Mouse (Mus musculus): Measurements from ENCODE around the gene Pex14. TPM values are rescaled to one million over a fixed set of nuclear protein-coding genes. Genes with fewer than 3 reads are reported as not detected.

Pex14 gene
- polyA plus RNA-seq, 1 experiment from 2014 or later, result 42.9 TPM

GRCm38 (mm10) chr4:148969610-148970009 is 130.1 kb downstream of the Pex14 start:
- Histone ChIP-seq H3K4me1 (replicated peaks; ENCODE audit: control insufficient read depth, insufficient read depth) (0 out of 2 replicates have a peak, but pooled peaks cover 3% of the 10 kb centered on the region), H3K27me3 (ENCODE audit: control insufficient read depth, insufficient read depth, low read length) (no peaks in the 10 kb centered on the region), H3K36me3 (ENCODE audit: control insufficient read depth, insufficient read depth, low read length) (0 out of 2 replicates have a peak, but pooled peaks cover 3% of the 10 kb centered on the region), H3K4me2 (replicated peaks; ENCODE audit: low read depth) (no peak overlapping the region), H3K27ac (replicated peaks) (no peak overlapping the region; the same call in 1 of the 2 replicates), H3K9ac (ENCODE audit: low read length) (no peak overlapping the region), H3K4me3 (ENCODE audit: low read depth, low read length) (no peak overlapping the region), H3K9me3 (ENCODE audit: control insufficient read depth, low read length) (no peaks in the 10 kb centered on the region)
- 46% methylated on average over 5 of the region's 5 CpGs for WGBS
- no peak for TF ChIP-seq EP300 (optimal IDR thresholded peaks at IDR 0.05)
- no peak for TF ChIP-seq CTCF (IDR thresholded peaks at IDR 0.05; ENCODE audit: low read depth)
- no peak for DNase-seq (ENCODE audit: low spot score)
- no peak for ATAC-seq (ENCODE audit: low FRiP score, low TSS enrichment)

GRCm38 (mm10) chr4:148968859-148969258 is 130.8 kb downstream of the Pex14 start:
- H3K27ac ChIP-seq (replicated peaks), result no peak overlapping the region
- H3K27me3 ChIP-seq (ENCODE audit: control insufficient read depth, insufficient read depth, low read length), result no peaks in the 10 kb centered on the region
- H3K9ac ChIP-seq (ENCODE audit: low read length), result no peak overlapping the region
- WGBS, result 56% methylated on average over 5 of the region's 5 CpGs
- no peak overlapping the region for H3K4me2 ChIP-seq (replicated peaks; ENCODE audit: low read depth)
- H3K4me3 ChIP-seq (ENCODE audit: low read depth, low read length), result no peak overlapping the region
- no peak for ATAC-seq (ENCODE audit: low FRiP score, low TSS enrichment)
- 0 out of 2 replicates have a peak, but pooled peaks cover 3% of the 10 kb centered on the region for H3K36me3 ChIP-seq (ENCODE audit: control insufficient read depth, insufficient read depth, low read length)
- no peak for DNase-seq (ENCODE audit: low spot score)
- no peaks in the 10 kb centered on the region for H3K9me3 ChIP-seq (ENCODE audit: control insufficient read depth, low read length)
- 0 out of 2 replicates have a peak, but pooled peaks cover 3% of the 10 kb centered on the region for H3K4me1 ChIP-seq (replicated peaks; ENCODE audit: control insufficient read depth, insufficient read depth)
- TF ChIP-seq EP300 (optimal IDR thresholded peaks at IDR 0.05) (no peak), CTCF (IDR thresholded peaks at IDR 0.05; ENCODE audit: low read depth) (no peak)

- no peak for ATAC-seq (ENCODE audit: low FRiP score, low TSS enrichment)
- Histone ChIP-seq H3K27ac (replicated peaks) (no peak overlapping the region), H3K4me3 (ENCODE audit: low read depth, low read length) (no peak overlapping the region), H3K9ac (ENCODE audit: low read length) (no peak overlapping the region), H3K4me2 (replicated peaks; ENCODE audit: low read depth) (no peak overlapping the region), H3K36me3 (ENCODE audit: control insufficient read depth, insufficient read depth, low read length) (peaks cover 12% of the 10 kb centered on the region; the same call in 1 of the 2 replicates), H3K4me1 (replicated peaks; ENCODE audit: control insufficient read depth, insufficient read depth) (0 out of 2 replicates have a peak, but pooled peaks cover 3% of the 10 kb centered on the region), H3K9me3 (ENCODE audit: control insufficient read depth, low read length) (no peaks in the 10 kb centered on the region), H3K27me3 (ENCODE audit: control insufficient read depth, insufficient read depth, low read length) (no peaks in the 10 kb centered on the region)
- WGBS, result 59% methylated on average over 5 of the region's 5 CpGs
- TF ChIP-seq CTCF (IDR thresholded peaks at IDR 0.05; ENCODE audit: low read depth), result no peak
- DNase-seq (ENCODE audit: low spot score), result no peak
Observed at GRCm38 (mm10) chr4:148966132-148966531, 133.5 kb downstream of the Pex14 start.

GRCm38 (mm10) chr4:148964541-148965310 is 134.9 kb downstream of the Pex14 start:
- DNase-seq (ENCODE audit: low spot score), result no peak
- no peaks in the 10 kb centered on the region for H3K27me3 ChIP-seq (ENCODE audit: control insufficient read depth, insufficient read depth, low read length)
- no peak for ATAC-seq (ENCODE audit: low FRiP score, low TSS enrichment)
- H3K27ac ChIP-seq (replicated peaks), result no peak overlapping the region
- no peaks in the 10 kb centered on the region for H3K4me1 ChIP-seq (replicated peaks; ENCODE audit: control insufficient read depth, insufficient read depth)
- no peaks in the 10 kb centered on the region for H3K9me3 ChIP-seq (ENCODE audit: control insufficient read depth, low read length)
- H3K36me3 ChIP-seq (ENCODE audit: control insufficient read depth, insufficient read depth, low read length), result peaks cover 15% of the 10 kb centered on the region; the same call in 1 of the 2 replicates
- TF ChIP-seq CTCF (IDR thresholded peaks at IDR 0.05; ENCODE audit: low read depth) (no peak), EP300 (optimal IDR thresholded peaks at IDR 0.05) (no peak)
- no peak overlapping the region for H3K9ac ChIP-seq (ENCODE audit: low read length)
- no peak overlapping the region for H3K4me3 ChIP-seq (ENCODE audit: low read depth, low read length)
- no peak overlapping the region for H3K4me2 ChIP-seq (replicated peaks; ENCODE audit: low read depth)
- WGBS, result 87% methylated on average over 10 of the region's 10 CpGs

GRCm38 (mm10) chr4:148962096-148962495 is 137.6 kb downstream of the Pex14 start:
- no peak overlapping the region for H3K9ac ChIP-seq (ENCODE audit: low read length)
- TF ChIP-seq EP300 (optimal IDR thresholded peaks at IDR 0.05), result no peak
- 86% methylated on average over 1 of the region's 1 CpGs for WGBS
- no peak for ATAC-seq (ENCODE audit: low FRiP score, low TSS enrichment)
- H3K4me3 ChIP-seq (ENCODE audit: low read depth, low read length), result no peak overlapping the region
- no peak for DNase-seq (ENCODE audit: low spot score)
- H3K27me3 ChIP-seq (ENCODE audit: control insufficient read depth, insufficient read depth, low read length), result no peaks in the 10 kb centered on the region
- H3K4me2 ChIP-seq (replicated peaks; ENCODE audit: low read depth), result no peak overlapping the region
- peaks cover 15% of the 10 kb centered on the region; the same call in 1 of the 2 replicates for H3K36me3 ChIP-seq (ENCODE audit: control insufficient read depth, insufficient read depth, low read length)
- H3K27ac ChIP-seq (replicated peaks), result no peak overlapping the region
- no peaks in the 10 kb centered on the region; the same call in 1 of the 2 replicates for H3K4me1 ChIP-seq (replicated peaks; ENCODE audit: control insufficient read depth, insufficient read depth)
- H3K9me3 ChIP-seq (ENCODE audit: control insufficient read depth, low read length), result no peaks in the 10 kb centered on the region

- no peak for DNase-seq (ENCODE audit: low spot score)
- Histone ChIP-seq H3K9me3 (ENCODE audit: control insufficient read depth, low read length) (no peaks in the 10 kb centered on the region), H3K4me1 (replicated peaks; ENCODE audit: control insufficient read depth, insufficient read depth) (no peaks in the 10 kb centered on the region; the same call in 1 of the 2 replicates), H3K4me2 (replicated peaks; ENCODE audit: low read depth) (no peak overlapping the region), H3K27me3 (ENCODE audit: control insufficient read depth, insufficient read depth, low read length) (no peaks in the 10 kb centered on the region), H3K36me3 (ENCODE audit: control insufficient read depth, insufficient read depth, low read length) (peaks cover 15% of the 10 kb centered on the region; the same call in 1 of the 2 replicates), H3K27ac (replicated peaks) (no peak overlapping the region), H3K9ac (ENCODE audit: low read length) (no peak overlapping the region), H3K4me3 (ENCODE audit: low read depth, low read length) (no peak overlapping the region)
- TF ChIP-seq EP300 (optimal IDR thresholded peaks at IDR 0.05) (no peak), CTCF (IDR thresholded peaks at IDR 0.05; ENCODE audit: low read depth) (no peak)
- WGBS, result 88% methylated on average over 17 of the region's 19 CpGs
- ATAC-seq (ENCODE audit: low FRiP score, low TSS enrichment), result no peak
Observed at GRCm38 (mm10) chr4:148961081-148961480, 138.6 kb downstream of the Pex14 start.

All from stomach, postnatal 0 days (tissue).